Mouse (Mus musculus): ENCODE data around the gene Tdrkh. TPM values are rescaled to one million over a fixed set of nuclear protein-coding genes. Genes with fewer than 3 reads are reported as not detected.

Gene Tdrkh
- polyA plus RNA-seq, 1 experiment from 2014 or later: 12.2 TPM

DNA sequence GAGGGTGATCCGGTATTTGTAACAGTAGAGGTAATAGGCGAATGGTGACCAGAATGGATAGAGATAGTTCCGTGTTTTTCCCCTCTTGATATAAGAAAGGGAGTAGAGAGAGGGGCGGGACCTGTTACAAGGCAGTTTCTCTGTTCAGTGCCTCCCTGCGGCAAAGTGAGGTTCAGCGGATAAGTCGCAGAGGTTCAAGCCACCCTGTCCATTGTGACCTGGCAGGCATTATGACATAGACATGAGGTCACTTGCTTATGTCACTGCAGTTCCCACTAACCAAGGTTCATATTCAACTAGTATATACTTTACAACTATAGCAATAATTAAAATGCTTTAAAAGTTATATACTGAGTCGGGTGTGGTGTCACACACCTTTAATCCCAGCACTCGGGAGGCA lies 23.3 kb downstream of the Tdrkh start:
- Histone ChIP-seq H3K27ac (ENCODE audit: low read length) (no peak overlapping the region), H3K27me3 (ENCODE audit: control insufficient read depth, insufficient read depth, low read length) (no peaks in the 10 kb centered on the region), H3K4me3 (ENCODE audit: low read length) (no peak overlapping the region), H3K36me3 (ENCODE audit: control insufficient read depth, insufficient read depth) (no peaks in the 10 kb centered on the region), H3K9me3 (replicated peaks; ENCODE audit: control insufficient read depth, low read length) (no peaks in the 10 kb centered on the region), H3K4me2 (ENCODE audit: low read depth, low read length) (no peak overlapping the region), H3K9ac (ENCODE audit: low read length) (no peak overlapping the region), H3K4me1 (ENCODE audit: control insufficient read depth, insufficient read depth, low read length) (no peaks in the 10 kb centered on the region)
- WGBS: 71% methylated on average over 9 of the region's 9 CpGs
- ATAC-seq (replicated peaks; ENCODE audit: extremely low read depth, insufficient read depth, low FRiP score): no peak

DNA sequence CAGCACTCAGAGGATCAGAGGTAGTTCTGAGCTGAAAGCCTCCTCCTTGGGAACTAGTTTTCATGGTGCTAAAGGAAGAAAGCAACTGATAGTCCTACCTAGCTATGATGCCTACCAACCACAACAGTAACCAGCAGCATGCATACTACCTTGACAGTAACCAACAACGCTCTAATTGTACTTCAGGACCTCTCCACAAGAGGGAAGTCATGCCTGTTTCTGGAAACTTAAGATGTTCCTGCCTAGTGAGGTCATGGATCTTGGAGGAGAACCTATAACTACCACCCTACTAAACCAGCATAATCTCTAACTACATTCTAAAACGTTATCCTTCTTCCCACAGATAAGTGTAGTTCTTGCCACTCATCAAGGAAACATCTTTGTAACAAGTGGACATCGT lies 28.1 kb downstream of the Tdrkh start:
- no peaks in the 10 kb centered on the region for H3K9me3 ChIP-seq (replicated peaks; ENCODE audit: control insufficient read depth, low read length)
- no peak overlapping the region for H3K9ac ChIP-seq (ENCODE audit: low read length)
- H3K4me2 ChIP-seq (ENCODE audit: low read depth, low read length): no peak overlapping the region
- no peaks in the 10 kb centered on the region for H3K27me3 ChIP-seq (ENCODE audit: control insufficient read depth, insufficient read depth, low read length)
- peaks cover 7% of the 10 kb centered on the region for H3K4me1 ChIP-seq (ENCODE audit: control insufficient read depth, insufficient read depth, low read length)
- ATAC-seq (replicated peaks; ENCODE audit: extremely low read depth, insufficient read depth, low FRiP score): no peak
- H3K4me3 ChIP-seq (ENCODE audit: low read length): no peak overlapping the region
- WGBS: 38% methylated on average over 3 of the region's 3 CpGs
- H3K27ac ChIP-seq (ENCODE audit: low read length): no peak overlapping the region
- peaks cover 5% of the 10 kb centered on the region for H3K36me3 ChIP-seq (ENCODE audit: control insufficient read depth, insufficient read depth)

DNA sequence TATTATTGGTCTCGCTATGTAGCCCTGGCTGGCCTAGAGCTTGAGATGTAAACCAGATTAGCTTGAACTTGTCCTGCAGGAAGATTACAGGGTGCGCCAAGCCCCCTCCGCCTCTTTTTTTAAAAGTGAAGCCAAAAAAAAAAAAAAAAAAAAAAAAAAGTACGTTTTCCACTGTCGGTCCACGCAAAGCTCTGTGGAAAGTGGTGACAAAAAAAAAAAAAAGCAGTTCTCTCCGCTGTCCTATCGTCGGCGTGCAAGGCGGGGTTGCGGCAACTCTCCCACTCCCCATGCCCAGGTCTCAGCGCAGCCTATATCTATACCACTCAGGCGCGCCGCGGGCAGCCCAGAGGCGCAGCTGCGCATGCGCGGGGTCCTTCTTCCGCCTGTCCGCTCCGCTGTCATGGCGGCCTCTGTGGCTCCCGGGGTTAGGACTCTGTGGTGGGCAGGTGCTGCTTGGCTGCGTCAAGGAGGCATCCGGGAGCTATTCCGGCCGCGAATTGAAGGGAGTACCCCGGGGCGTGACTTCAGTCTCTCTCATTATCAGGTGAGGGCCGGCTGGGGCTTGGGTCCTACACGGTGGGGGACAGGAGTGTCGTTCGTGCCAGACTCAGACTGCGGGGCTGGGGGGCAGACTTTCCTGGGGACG lies 30.0 kb downstream of the Tdrkh start, which contains the start of gene Mrpl9:
Mrpl9 (plus strand) TSS at position 368 of the 646 bp plus-strand sequence.
- H3K36me3 ChIP-seq (ENCODE audit: control insufficient read depth, insufficient read depth): peaks cover 24% of the 10 kb centered on the region
- H3K4me3 ChIP-seq (ENCODE audit: low read length): peak within 1 kb of the TSS; percentile 97
- peaks cover 7% of the 10 kb centered on the region for H3K4me1 ChIP-seq (ENCODE audit: control insufficient read depth, insufficient read depth, low read length)
- no peaks in the 10 kb centered on the region for H3K9me3 ChIP-seq (replicated peaks; ENCODE audit: control insufficient read depth, low read length)
- peak within 1 kb of the TSS; percentile 94 for H3K4me2 ChIP-seq (ENCODE audit: low read depth, low read length)
- WGBS: under 1% methylated on average over 38 of the region's 39 CpGs
- H3K9ac ChIP-seq (ENCODE audit: low read length): peak within 1 kb of the TSS; percentile 97
- H3K27ac ChIP-seq (ENCODE audit: low read length): peak within 1 kb of the TSS; percentile 79
- peak; percentile 97 for ATAC-seq (replicated peaks; ENCODE audit: extremely low read depth, insufficient read depth, low FRiP score)
- no peaks in the 10 kb centered on the region for H3K27me3 ChIP-seq (ENCODE audit: control insufficient read depth, insufficient read depth, low read length)

DNA sequence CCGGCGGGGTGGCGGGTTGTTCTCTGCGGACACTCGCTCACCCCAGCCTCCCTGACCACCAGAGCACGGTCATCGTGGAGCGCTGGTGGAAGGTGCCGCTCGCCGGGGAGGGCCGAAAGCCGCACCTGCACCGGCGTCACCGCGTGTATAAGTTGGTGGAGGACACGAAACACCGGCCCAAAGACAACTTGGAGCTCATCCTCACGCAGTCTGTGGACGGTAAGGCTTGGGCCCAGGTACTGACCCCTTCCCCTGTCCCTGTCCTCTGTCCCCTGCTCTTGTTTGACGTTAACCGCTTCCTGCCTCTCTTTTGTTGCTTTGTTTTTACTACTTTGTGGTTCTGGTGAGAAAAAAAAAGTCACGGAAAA lies 30.5 kb downstream of the Tdrkh start, which contains the start of gene Oaz3:
Oaz3 (minus strand) TSS at position 319 of the 368 bp plus-strand sequence.
- Histone ChIP-seq H3K27ac (ENCODE audit: low read length) (peak within 1 kb of the TSS; percentile 79), H3K9ac (ENCODE audit: low read length) (peak within 1 kb of the TSS; percentile 97), H3K9me3 (replicated peaks; ENCODE audit: control insufficient read depth, low read length) (no peaks in the 10 kb centered on the region), H3K36me3 (ENCODE audit: control insufficient read depth, insufficient read depth) (peaks cover 28% of the 10 kb centered on the region), H3K4me3 (ENCODE audit: low read length) (peak within 1 kb of the TSS; percentile 97), H3K4me2 (ENCODE audit: low read depth, low read length) (peak within 1 kb of the TSS; percentile 94), H3K4me1 (ENCODE audit: control insufficient read depth, insufficient read depth, low read length) (peaks cover 7% of the 10 kb centered on the region), H3K27me3 (ENCODE audit: control insufficient read depth, insufficient read depth, low read length) (no peaks in the 10 kb centered on the region)
- WGBS: under 1% methylated on average over 24 of the region's 24 CpGs
- ATAC-seq (replicated peaks; ENCODE audit: extremely low read depth, insufficient read depth, low FRiP score): peak; percentile 43

DNA sequence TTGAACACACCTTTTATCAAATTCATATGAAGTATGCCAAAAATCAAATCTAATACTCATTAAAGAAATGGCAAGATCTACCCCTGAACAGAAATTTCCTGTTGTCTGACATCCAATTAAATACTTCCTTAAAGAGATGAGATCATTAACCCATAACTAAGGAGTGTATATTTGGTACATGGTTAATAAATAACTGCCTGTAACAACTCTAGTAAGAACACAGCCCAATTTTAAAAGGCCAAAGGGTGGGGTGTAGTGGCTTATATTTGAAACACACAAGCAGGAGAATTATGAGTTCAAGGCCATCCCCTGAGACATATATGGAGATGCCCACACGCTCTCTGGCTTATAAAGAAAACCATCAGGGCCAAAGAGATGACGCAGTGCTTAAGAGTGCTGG lies 36.3 kb downstream of the Tdrkh start:
- Histone ChIP-seq H3K4me3 (ENCODE audit: low read length) (no peak overlapping the region), H3K9ac (ENCODE audit: low read length) (no peak overlapping the region), H3K27ac (ENCODE audit: low read length) (no peak overlapping the region), H3K36me3 (ENCODE audit: control insufficient read depth, insufficient read depth) (peaks cover 38% of the 10 kb centered on the region), H3K4me2 (ENCODE audit: low read depth, low read length) (no peak overlapping the region), H3K4me1 (ENCODE audit: control insufficient read depth, insufficient read depth, low read length) (peaks cover under 1% of the 10 kb centered on the region; the same call in 1 of the 2 replicates), H3K27me3 (ENCODE audit: control insufficient read depth, insufficient read depth, low read length) (no peaks in the 10 kb centered on the region), H3K9me3 (replicated peaks; ENCODE audit: control insufficient read depth, low read length) (no peaks in the 10 kb centered on the region)
- 97% methylated on average over 2 of the region's 2 CpGs for WGBS
- no peak for ATAC-seq (replicated peaks; ENCODE audit: extremely low read depth, insufficient read depth, low FRiP score)

DNA sequence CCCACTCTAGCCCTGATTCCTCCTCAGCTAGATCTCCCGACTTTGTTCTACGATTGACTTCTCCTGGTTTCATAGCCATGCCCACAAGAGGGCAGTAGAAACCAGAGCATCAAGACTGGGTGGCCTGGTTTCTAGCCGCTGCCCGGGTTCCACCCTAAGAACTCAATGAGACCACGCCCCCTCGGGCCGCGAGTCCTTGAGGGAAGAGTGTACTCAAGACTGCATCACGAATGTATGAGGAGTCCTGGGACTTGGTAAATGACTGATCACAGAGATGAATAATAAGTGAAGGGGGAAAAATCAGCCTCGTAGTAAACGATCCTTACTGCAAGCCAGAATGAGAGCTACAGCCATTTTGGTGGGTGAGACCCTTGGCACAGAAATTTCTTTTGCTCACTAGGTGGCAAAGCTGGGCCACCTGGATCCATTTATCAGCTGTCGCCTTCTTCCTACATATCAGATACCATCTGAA lies 43.5 kb downstream of the Tdrkh start:
- 2% methylated on average over 12 of the region's 12 CpGs for WGBS

DNA sequence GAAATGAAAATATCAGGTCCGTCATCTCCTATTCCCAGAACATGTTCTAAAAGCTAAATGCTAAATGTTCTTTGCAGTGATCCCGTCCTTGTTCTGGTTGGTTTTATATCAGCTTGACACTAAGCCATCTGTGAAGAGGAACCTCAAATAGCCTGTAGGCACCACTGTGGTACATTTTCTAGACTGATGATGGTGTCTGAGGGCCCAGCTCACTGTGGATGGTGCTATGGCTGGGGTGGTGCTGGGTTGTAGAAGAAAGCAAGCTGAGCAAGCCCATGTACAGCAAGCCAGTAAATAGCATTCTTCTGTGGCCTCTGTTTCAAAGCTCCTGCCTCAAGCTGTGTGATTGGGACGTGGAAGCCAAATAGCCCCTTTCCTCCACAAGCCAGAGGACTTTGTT lies 44.0 kb downstream of the Tdrkh start:
- Histone ChIP-seq H3K4me3 (ENCODE audit: low read length) (no peak overlapping the region), H3K27me3 (ENCODE audit: control insufficient read depth, insufficient read depth, low read length) (peaks cover 10% of the 10 kb centered on the region), H3K4me2 (ENCODE audit: low read depth, low read length) (no peak overlapping the region), H3K4me1 (ENCODE audit: control insufficient read depth, insufficient read depth, low read length) (no peaks in the 10 kb centered on the region), H3K9me3 (replicated peaks; ENCODE audit: control insufficient read depth, low read length) (no peaks in the 10 kb centered on the region), H3K27ac (ENCODE audit: low read length) (no peak overlapping the region), H3K9ac (ENCODE audit: low read length) (no peak overlapping the region), H3K36me3 (ENCODE audit: control insufficient read depth, insufficient read depth) (no peaks in the 10 kb centered on the region)
- no peak for ATAC-seq (replicated peaks; ENCODE audit: extremely low read depth, insufficient read depth, low FRiP score)
- 69% methylated on average over 3 of the region's 3 CpGs for WGBS

More for the DNA sequence above, 43.5 kb downstream of the Tdrkh start:
- peak overlapping the region; percentile 44 for H3K4me3 ChIP-seq (ENCODE audit: low read length)
- peak; percentile 79 for ATAC-seq (replicated peaks; ENCODE audit: extremely low read depth, insufficient read depth, low FRiP score)
- H3K9me3 ChIP-seq (replicated peaks; ENCODE audit: control insufficient read depth, low read length): no peaks in the 10 kb centered on the region
- H3K9ac ChIP-seq (ENCODE audit: low read length): no peak overlapping the region
- no peaks in the 10 kb centered on the region for H3K36me3 ChIP-seq (ENCODE audit: control insufficient read depth, insufficient read depth)
- H3K4me1 ChIP-seq (ENCODE audit: control insufficient read depth, insufficient read depth, low read length): no peaks in the 10 kb centered on the region
- no peak overlapping the region for H3K27ac ChIP-seq (ENCODE audit: low read length)
- peak overlapping the region; percentile 60 for H3K4me2 ChIP-seq (ENCODE audit: low read depth, low read length)
- peaks cover 10% of the 10 kb centered on the region for H3K27me3 ChIP-seq (ENCODE audit: control insufficient read depth, insufficient read depth, low read length)

DNA sequence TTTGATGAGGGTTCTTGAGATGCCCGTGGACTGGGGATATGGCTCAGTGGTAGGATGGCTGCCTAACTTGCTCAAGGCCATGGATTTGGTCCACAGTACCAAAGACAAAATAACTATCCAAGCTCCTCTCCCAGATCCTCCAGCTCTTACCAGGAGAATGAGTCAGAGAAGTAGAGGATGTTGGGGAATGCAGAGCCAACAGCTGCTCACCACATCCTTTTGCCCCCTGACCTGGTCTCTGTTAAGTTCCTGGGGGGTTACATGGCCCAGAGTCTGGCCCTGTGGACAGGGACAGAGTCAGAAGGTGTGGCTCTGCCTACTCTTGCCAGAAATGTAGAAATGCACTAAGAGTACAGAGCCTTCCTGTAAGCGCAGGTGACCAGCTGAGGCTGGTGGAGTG lies 46.8 kb downstream of the Tdrkh start:
- WGBS: 93% methylated on average over 2 of the region's 2 CpGs
- Histone ChIP-seq H3K9me3 (replicated peaks; ENCODE audit: control insufficient read depth, low read length) (no peaks in the 10 kb centered on the region), H3K4me1 (ENCODE audit: control insufficient read depth, insufficient read depth, low read length) (no peaks in the 10 kb centered on the region), H3K36me3 (ENCODE audit: control insufficient read depth, insufficient read depth) (no peaks in the 10 kb centered on the region), H3K27me3 (ENCODE audit: control insufficient read depth, insufficient read depth, low read length) (peaks cover 10% of the 10 kb centered on the region), H3K4me2 (ENCODE audit: low read depth, low read length) (no peak overlapping the region), H3K27ac (ENCODE audit: low read length) (no peak overlapping the region), H3K4me3 (ENCODE audit: low read length) (no peak overlapping the region), H3K9ac (ENCODE audit: low read length) (no peak overlapping the region)
- no peak for ATAC-seq (replicated peaks; ENCODE audit: extremely low read depth, insufficient read depth, low FRiP score)

DNA sequence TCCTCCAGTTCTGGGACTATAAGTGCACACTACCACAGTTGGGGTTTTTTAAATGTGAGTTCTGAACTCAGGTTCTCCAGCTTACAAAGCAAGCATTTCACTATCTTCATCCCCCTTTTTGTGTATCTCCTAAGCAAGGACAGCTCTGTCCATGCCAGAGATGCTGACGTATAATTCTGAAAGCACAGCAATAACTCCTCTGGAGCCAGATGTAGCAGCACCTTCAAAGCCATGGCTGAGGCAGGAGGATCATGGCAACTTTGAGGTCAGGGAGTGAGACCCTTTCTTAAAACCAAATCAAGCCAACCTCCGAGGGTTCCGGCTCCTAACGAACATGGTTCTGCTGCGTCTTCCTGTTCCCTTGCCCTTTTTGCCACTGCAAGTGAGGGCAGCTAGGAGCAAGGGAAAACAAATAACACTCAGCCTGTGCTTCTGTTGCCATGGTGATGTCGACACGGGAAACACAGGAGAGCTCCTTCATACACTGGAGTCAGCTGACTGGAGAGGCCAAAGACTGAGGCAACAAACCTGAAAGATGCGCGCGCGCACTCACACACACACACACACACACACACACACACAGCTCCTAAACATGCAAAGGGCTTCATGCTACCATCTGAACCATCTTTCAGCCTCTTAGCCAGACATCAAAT lies 51.0 kb downstream of the Tdrkh start:
- ATAC-seq (replicated peaks; ENCODE audit: extremely low read depth, insufficient read depth, low FRiP score): no peak
- Histone ChIP-seq H3K4me2 (ENCODE audit: low read depth, low read length) (no peak overlapping the region), H3K9ac (ENCODE audit: low read length) (no peak overlapping the region), H3K27me3 (ENCODE audit: control insufficient read depth, insufficient read depth, low read length) (no peaks in the 10 kb centered on the region), H3K36me3 (ENCODE audit: control insufficient read depth, insufficient read depth) (no peaks in the 10 kb centered on the region), H3K27ac (ENCODE audit: low read length) (no peak overlapping the region), H3K4me1 (ENCODE audit: control insufficient read depth, insufficient read depth, low read length) (no peaks in the 10 kb centered on the region), H3K9me3 (replicated peaks; ENCODE audit: control insufficient read depth, low read length) (no peaks in the 10 kb centered on the region), H3K4me3 (ENCODE audit: low read length) (no peak overlapping the region)
- 53% methylated on average over 11 of the region's 11 CpGs for WGBS

All from heart, embryonic 16.5 days (tissue).